Mouse (Mus musculus) cerebellum, adult 2 months (tissue): ENCODE measurements around the gene Slc23a2.

ENCODE experiments used
- CTCF ChIP-seq: fragments of 200-500 bp; IDR thresholded peaks from 2 replicates; pipeline ENCODE4 v1.5.1; 2011; ENCODE audit warnings: low read depth, mild to moderate bottlenecking, control low read depth, low read length, moderate library complexity, borderline replicate concordance; ENCODE audit not compliant: insufficient read depth
- POLR2A ChIP-seq: fragments of 200-500 bp; IDR thresholded peaks from 2 replicates; pipeline ENCODE4 v1.6.1; 2011; ENCODE audit warnings: low read length, control low read depth, borderline replicate concordance; ENCODE audit not compliant: insufficient read depth

DNA sequence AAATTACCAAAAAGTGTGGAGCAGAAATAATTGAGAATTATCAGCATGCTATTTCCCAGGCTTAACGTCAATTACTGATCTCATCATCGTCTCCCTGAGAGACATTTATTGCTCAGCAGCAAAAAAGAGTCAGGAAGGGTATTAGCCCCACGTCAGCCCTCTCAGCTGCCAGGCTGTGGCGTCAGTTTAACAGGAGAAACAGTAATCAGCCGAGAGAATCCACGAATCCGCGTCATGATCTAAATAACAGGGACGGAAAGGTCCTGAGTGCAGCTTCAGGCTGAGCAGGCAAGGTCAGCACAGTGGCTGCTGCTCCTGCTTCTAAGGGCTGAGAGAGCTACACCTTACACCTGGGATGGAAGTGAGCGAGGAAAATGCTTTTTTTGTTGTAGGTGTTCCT is 17.0 kb downstream of the Slc23a2 start:
- TF ChIP-seq CTCF (no peak), POLR2A (no peak)
